Mouse (Mus musculus): ENCODE measurements around the gene 2010109A12Rik.

Gene 2010109A12Rik

GRCm38 (mm10) chr5:93231721-93232120 is 25.4 kb downstream of the 2010109A12Rik start:
- no peak for DNase-seq (ENCODE audit: low read depth, low spot score)

- DNase-seq (ENCODE audit: low read depth, low spot score) = no peak
Observed at GRCm38 (mm10) chr5:93232838-93233237, 26.5 kb downstream of the 2010109A12Rik start.

DNA sequence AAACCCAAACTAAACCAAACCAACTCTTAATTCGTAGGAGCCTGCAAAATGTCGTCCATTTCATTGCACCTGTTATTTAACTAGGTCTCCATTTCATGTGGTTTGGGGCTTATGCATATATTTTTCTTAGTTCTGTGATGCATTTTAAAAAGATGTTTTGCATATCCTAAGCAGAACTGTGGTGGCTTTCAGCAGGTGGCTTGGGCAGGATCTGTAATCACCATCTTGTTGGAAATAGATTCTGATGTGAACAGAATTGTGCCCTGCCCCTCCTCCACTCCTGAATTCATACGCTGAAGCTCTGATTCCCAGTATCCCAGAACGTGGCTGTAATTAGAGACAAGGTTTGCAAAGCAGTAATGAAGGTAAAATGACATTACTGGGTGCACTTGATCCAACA is 27.8 kb downstream of the 2010109A12Rik start:
- DNase-seq (ENCODE audit: low read depth, low spot score) = no peak

GRCm38 (mm10) chr5:93234605-93235004 is 28.3 kb downstream of the 2010109A12Rik start:
- DNase-seq (ENCODE audit: low read depth, low spot score) = no peak

GRCm38 (mm10) chr5:93235888-93236287 is 29.6 kb downstream of the 2010109A12Rik start:
- DNase-seq (ENCODE audit: low read depth, low spot score) = no peak

DNA sequence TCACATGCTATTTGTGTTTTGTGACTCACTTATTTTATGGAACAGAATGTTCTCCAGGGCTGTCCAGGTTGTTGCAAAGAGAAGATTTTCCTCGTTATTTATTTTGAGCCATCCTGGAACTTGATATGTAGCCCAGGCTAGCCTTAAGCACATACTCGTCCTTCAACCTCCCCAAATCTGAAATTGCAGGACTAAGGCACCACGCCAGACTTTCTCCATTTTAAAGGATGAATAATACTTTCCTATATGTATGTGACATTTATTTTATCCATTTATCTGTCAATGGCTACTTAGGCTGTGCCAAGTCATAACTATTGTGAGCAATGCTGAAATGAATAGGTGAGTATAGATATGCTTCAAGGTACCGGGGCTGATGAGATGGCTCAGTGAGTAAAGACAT is 30.2 kb downstream of the 2010109A12Rik start:
- DNase-seq (ENCODE audit: low read depth, low spot score) = no peak

- DNase-seq (ENCODE audit: low read depth, low spot score) = no peak
Observed at GRCm38 (mm10) chr5:93239590-93240544, 33.5 kb downstream of the 2010109A12Rik start.

DNA sequence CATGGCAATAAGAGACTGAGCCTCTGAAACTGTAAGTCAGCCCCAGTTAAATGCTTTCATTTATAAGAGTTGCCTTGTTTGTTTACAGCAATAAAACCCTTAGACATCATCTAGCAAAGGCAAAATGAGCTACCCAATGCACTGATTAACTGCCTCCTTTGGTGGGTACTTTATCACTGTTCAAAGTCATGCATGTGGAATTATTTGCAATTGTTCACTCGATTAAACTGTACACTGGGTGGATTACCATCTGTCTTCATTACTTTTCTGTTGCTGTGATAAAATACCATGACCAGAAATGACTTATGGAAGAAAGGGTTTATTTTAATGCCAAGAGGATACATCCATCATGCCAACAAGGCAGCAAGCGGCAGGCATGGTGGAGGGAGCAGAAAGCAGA is 39.0 kb downstream of the 2010109A12Rik start:
- DNase-seq (ENCODE audit: low read depth, low spot score) = no peak

DNA sequence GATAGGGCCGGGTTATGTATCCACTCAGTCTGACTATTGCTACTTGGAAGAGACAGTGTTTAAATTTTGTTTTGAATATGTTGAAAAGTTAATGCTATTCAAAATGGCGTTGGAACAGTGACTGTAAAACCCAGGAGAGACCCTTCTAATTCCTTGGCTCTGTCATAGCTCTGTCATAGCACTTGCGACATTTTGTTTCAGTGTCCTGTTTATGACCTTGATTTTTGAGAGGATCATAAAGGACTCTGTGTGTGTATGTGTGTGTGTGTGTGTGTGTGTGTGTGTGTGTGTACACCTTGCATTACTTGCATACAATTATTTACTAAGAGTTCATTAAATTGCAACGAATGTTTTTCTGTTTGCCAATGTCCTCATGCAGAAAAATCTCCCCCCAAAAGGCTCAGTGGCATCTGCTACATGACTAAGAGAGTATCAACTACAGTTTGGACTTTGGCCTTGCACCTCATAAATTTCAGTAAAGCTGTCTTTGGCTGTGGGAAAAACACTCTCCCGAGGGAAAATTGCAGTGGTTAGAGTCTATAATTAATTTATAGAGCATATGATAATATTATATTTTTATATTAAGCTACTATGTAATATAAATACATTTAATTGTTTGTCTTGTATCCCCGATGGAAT is 43.7 kb downstream of the 2010109A12Rik start:
- DNase-seq (ENCODE audit: low read depth, low spot score) = no peak

- DNase-seq (ENCODE audit: low read depth, low spot score) = no peak
Observed at GRCm38 (mm10) chr5:93251001-93251760, 44.9 kb downstream of the 2010109A12Rik start.

- no peak for DNase-seq (ENCODE audit: low read depth, low spot score)
Observed at GRCm38 (mm10) chr5:93255759-93256265, 49.5 kb downstream of the 2010109A12Rik start.

GRCm38 (mm10) chr5:93256820-93257405 is 50.6 kb downstream of the 2010109A12Rik start:
- no peak for DNase-seq (ENCODE audit: low read depth, low spot score)

DNA sequence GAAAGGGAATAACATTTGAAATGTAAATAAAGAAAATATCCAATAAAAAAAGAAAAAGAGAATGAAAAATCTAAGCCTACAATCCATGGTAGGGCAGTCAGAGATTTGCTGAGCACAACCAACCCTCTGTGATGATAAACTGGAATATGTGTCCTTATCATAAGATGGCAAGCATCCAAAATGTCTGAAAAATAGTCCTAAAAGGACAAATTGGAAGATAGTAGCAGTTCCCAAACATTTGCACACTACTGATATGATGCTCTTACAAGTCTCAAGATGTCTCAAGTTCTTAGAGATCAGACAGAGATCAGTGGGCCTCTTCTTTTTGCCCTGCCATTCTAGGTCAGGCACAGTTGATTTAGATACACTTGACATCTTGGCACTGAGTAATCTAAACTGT is 53.0 kb downstream of the 2010109A12Rik start:
- no peak for DNase-seq (ENCODE audit: low read depth, low spot score)

DNA sequence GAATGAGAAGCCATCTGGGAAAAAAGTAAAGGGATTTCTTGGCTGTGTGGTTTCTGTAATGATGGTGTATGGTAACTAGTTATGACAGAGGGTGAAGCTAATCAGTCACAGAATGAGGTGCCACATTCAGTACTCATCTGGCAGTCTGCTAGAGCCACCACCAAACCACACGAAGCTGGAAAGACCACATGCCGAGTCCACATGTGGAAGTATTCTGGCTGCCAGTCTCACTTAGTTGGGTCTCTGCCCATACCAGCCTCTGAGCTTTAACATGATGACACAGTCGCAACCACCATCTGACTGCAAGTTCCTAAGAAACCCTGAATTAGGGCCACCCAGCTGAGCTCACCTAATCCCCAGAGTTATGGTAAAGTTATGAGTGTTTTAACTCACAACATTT is 54.7 kb downstream of the 2010109A12Rik start:
- DNase-seq (ENCODE audit: low read depth, low spot score) = no peak

DNA sequence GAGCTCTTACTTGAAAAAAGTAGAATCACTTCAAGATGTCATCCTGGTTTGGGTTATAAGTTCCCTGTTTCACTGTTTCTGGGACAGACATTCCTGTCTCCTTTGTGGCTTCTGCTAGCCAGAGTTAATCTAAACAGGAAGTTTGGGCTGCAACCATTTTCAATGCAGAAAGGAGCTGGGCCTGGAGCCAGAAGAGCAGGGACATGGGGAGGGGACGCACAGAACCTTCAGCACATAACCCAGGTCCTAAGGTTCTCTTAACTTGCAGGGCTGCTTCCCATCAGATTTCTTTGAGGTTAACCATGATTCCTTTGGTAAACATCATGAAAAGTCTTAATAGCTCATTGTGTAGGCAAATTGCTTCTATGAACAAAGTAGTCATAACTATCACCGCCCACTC is 56.4 kb downstream of the 2010109A12Rik start:
- DNase-seq (ENCODE audit: low read depth, low spot score) = no peak

All from R1 (cell line).